Mouse (Mus musculus) large intestine, adult 2 months (tissue): Measurements from ENCODE around the gene Ttyh2. TPM values are rescaled to one million over a fixed set of nuclear protein-coding genes. Genes with fewer than 3 reads are reported as not detected.
"Not testable (repeated sequence)": the region's sequence is repeated elsewhere in the genome, so short reads cannot be mapped to it uniquely, and the experiment has no call there.

Source experiments
- DNase-seq: peaks from one replicate; pipeline ENCODE4 v3.0.0-alpha.2; 2012; ENCODE audit warnings: low read depth, low spot score
- WGBS: fragments of 180-500 bp; shearing (Covaris S2); methylation state at CpG from one replicate; pipeline ENCODE4 v1.1.7; 2018; 5-methylcytosine and 5-hydroxymethylcytosine counted together
- polyA plus RNA-seq: library from polyadenylated mRNA; depleted of rRNA; stranded (reverse); fragments of >200 nt; gene quantifications from 2 replicates; pipeline ENCODE4 v1.2.3, GENCODE M21; 2012

Ttyh2 gene
- polyA plus RNA-seq, 1 experiment, result 46.5 TPM

- DNase-seq, result no peak
- WGBS, result 44% methylated on average over 27 of the region's 27 CpGs
These were observed 18.1 kb upstream of the Ttyh2 start for GRCm38 (mm10) chr11:114656994-114657644.

- no peak for DNase-seq
- WGBS, result 13% methylated on average over 7 of the region's 7 CpGs
These were observed 17.5 kb upstream of the Ttyh2 start for GRCm38 (mm10) chr11:114657737-114658136.

- no peak for DNase-seq
- 87% methylated on average over 14 of the region's 14 CpGs for WGBS
These were observed 13.1 kb upstream of the Ttyh2 start for GRCm38 (mm10) chr11:114662161-114662560.

- 38% methylated on average over 6 of the region's 6 CpGs for WGBS
- DNase-seq, result no peak
These were observed 12.4 kb upstream of the Ttyh2 start for GRCm38 (mm10) chr11:114662746-114663362.

GRCm38 (mm10) chr11:114664164-114664563, 11.1 kb upstream of the Ttyh2 start:
- WGBS, result 74% methylated on average over 7 of the region's 7 CpGs
- DNase-seq, result no peak

- 61% methylated on average over 2 of the region's 2 CpGs for WGBS
- DNase-seq, result no peak
These were observed 9.8 kb upstream of the Ttyh2 start for GRCm38 (mm10) chr11:114665463-114665862.

- WGBS, result 22% methylated on average over 13 of the region's 13 CpGs
- no peak for DNase-seq
These were observed 8.4 kb upstream of the Ttyh2 start for GRCm38 (mm10) chr11:114666786-114667185.

GRCm38 (mm10) chr11:114667236-114667931, 7.8 kb upstream of the Ttyh2 start:
- no peak for DNase-seq
- WGBS, result 33% methylated on average over 17 of the region's 18 CpGs

GRCm38 (mm10) chr11:114667932-114668285, 7.3 kb upstream of the Ttyh2 start:
- not testable (repeated sequence) for DNase-seq
- WGBS, result 10% methylated on average over 11 of the region's 11 CpGs

GRCm38 (mm10) chr11:114668301-114668710, 6.9 kb upstream of the Ttyh2 start, which contains the start of gene Rpl38:
TSS of gene Rpl38 (plus strand) at chr11:114668524.
- DNase-seq, result peak; percentile 85
- WGBS, result under 1% methylated on average over 21 of the region's 21 CpGs

GRCm38 (mm10) chr11:114668741-114669623, 6.2 kb upstream of the Ttyh2 start:
- WGBS, result under 1% methylated on average over 60 of the region's 60 CpGs
- DNase-seq, result no peak

GRCm38 (mm10) chr11:114669651-114670168, 5.5 kb upstream of the Ttyh2 start:
- 9% methylated on average over 12 of the region's 12 CpGs for WGBS

GRCm38 (mm10) chr11:114671147-114671546, 4.1 kb upstream of the Ttyh2 start:
- no peak for DNase-seq
- WGBS, result 61% methylated on average over 5 of the region's 5 CpGs

More at GRCm38 (mm10) chr11:114669651-114670168, 5.5 kb upstream of the Ttyh2 start:
- DNase-seq, result no peak

GRCm38 (mm10) chr11:114672794-114673718, 2.2 kb upstream of the Ttyh2 start:
- WGBS, result 58% methylated on average over 9 of the region's 9 CpGs
- DNase-seq, result no peak

- WGBS, result 67% methylated on average over 2 of the region's 2 CpGs
- DNase-seq, result no peak
These were observed 1.5 kb upstream of the Ttyh2 start for GRCm38 (mm10) chr11:114673719-114674050.

- DNase-seq, result no peak
- WGBS, result 54% methylated on average over 8 of the region's 8 CpGs
These were observed 1.1 kb upstream of the Ttyh2 start for GRCm38 (mm10) chr11:114674180-114674579.

- DNase-seq, result not testable (repeated sequence)
- WGBS, result 100% methylated on average over 2 of the region's 3 CpGs
These were observed 435 bp upstream of the Ttyh2 start for GRCm38 (mm10) chr11:114674796-114675195.

GRCm38 (mm10) chr11:114675826-114676401, 683 bp downstream of the Ttyh2 start:
- DNase-seq, result no peak
- WGBS, result 2% methylated on average over 27 of the region's 27 CpGs
